In the genomic region with DNA sequence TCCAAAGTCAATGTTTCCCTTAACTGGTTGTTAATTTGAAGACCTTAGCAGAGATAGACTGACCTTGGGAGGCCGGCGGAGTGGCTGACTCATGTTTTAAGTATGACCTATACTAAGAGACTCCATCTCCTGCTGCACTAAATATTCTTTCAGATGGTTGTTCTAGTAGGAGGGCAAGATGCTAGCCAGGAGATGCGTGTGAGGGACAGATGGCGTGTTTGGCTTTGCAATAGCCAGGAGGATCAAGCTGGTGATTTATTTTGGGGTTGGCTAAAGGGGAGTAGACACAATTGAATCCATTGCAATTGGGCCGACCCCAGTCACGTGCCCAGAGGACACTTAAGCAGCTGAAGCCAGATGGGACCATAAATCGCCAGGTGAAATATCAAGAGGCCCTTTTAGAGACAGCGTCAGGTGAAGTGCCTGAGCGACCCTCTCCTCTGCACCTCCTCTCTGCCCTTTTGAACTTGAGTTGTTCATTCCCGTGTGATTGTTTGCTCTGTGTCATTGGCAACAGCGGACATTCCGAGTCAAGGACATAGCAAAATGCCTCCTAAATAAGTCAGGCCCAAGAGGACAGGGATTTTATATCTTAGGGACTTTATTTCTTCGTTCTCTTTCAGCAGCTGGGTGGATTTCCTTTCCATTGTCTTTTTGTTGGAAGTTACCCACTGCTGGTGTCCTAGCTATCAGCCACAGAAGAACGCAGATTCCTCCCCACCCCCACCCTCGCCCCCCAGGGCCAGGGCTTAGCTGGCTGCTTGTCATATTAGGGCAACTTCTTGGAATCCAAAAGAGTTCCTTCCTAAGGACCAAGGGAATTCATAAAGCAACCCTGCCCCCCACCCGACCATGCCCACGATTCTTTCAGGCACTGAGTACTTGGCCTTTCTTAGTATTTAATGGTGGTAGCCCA, we compare ENCODE assay signal across 9 mouse cellular contexts.
DNase-seq lines count a peak whose midpoint lies in the region; ATAC-seq and TF ChIP-seq lines count a peak whose summit lies in the region.
"Had no signal": no experiment of that assay in that cellular context is flagged by ENCODE, and none has a peak within 500 bp of the region (broad histone marks: within the 10 kb centered on the region; RNA-seq: fewer than 3 reads in every experiment).

No protein-coding gene starts in this region.

- H3K9ac ChIP-seq in liver, embryonic 14.5 days (replicated peaks) = no peak overlapping the region
- no peak overlapping the region for H3K9ac ChIP-seq in neural tube, embryonic 13.5 days
- H3K9ac ChIP-seq: limb, embryonic 12.5 days had no signal

- peak overlapping the region; percentile 22; the same call in 1 of the 2 replicates for H3K4me2 ChIP-seq in liver, embryonic 14.5 days (ENCODE audit: low read depth)
- H3K4me2 ChIP-seq in neural tube, embryonic 13.5 days = no peak overlapping the region
- H3K4me2 ChIP-seq: limb, embryonic 12.5 days had no signal

- 52% methylated on average over 17 of the region's 17 CpGs for WGBS in liver, embryonic 14.5 days (ENCODE audit: insufficient replicate concordance)
- 21% methylated on average over 17 of the region's 17 CpGs for WGBS in cerebellum, adult 2 months
- WGBS in neural tube, embryonic 13.5 days = 39% methylated on average over 17 of the region's 17 CpGs
- 76% methylated on average over 17 of the region's 17 CpGs for WGBS in embryonic facial prominence, embryonic 10.5 days

- H3K4me3 ChIP-seq in liver, embryonic 14.5 days (ENCODE audit: insufficient read depth in 1 of 2, low read depth in 2 of 2, low read length in 2 of 2) = no peak overlapping the region
- no peak overlapping the region for H3K4me3 ChIP-seq in cerebellum, adult 2 months (replicated peaks; ENCODE audit: insufficient read depth, low read depth, low read length)
- no peak overlapping the region for H3K4me3 ChIP-seq in neural tube, embryonic 13.5 days
- H3K4me3 ChIP-seq in embryonic facial prominence, embryonic 10.5 days = no peak overlapping the region
- H3K4me3 ChIP-seq: limb, embryonic 12.5 days had no signal

- no peak for TF ChIP-seq CTCF in liver, embryonic 14.5 days (IDR thresholded peaks at IDR 0.05; ENCODE audit: low read depth)
- TF ChIP-seq CTCF in cerebellum, adult 2 months (IDR thresholded peaks at IDR 0.05; ENCODE audit: borderline replicate concordance, insufficient read depth, low read depth, low read length) = no peak

- H3K36me3 ChIP-seq in liver, embryonic 14.5 days (replicated peaks; ENCODE audit: control insufficient read depth, insufficient read depth, low read depth) = no peaks in the 10 kb centered on the region
- H3K36me3 ChIP-seq in neural tube, embryonic 13.5 days = peaks cover 17% of the 10 kb centered on the region
- peaks cover 40% of the 10 kb centered on the region for H3K36me3 ChIP-seq in embryonic facial prominence, embryonic 10.5 days (replicated peaks)

- peak; percentile 91 for DNase-seq in heart, adult 11 months
- DNase-seq in heart, adult 18-20 months = no peak
- DNase-seq in liver, embryonic 14.5 days (ENCODE audit: low read depth in 3 of 3, low spot score in 3 of 3) = no peak
- no peak for DNase-seq in liver
- peak; percentile 85 to 93 for DNase-seq in cerebellum, adult 2 months
- no peak for DNase-seq in embryonic facial prominence, embryonic 10.5 days (ENCODE audit: low spot score)

- no peak for TF ChIP-seq POLR2A in cerebellum, adult 2 months (IDR thresholded peaks at IDR 0.05; ENCODE audit: borderline replicate concordance, insufficient read depth, low read length)

- H3K27me3 ChIP-seq in liver, embryonic 14.5 days (ENCODE audit: control insufficient read depth, insufficient read depth, low read length) = no peaks in the 10 kb centered on the region
- H3K27me3 ChIP-seq in cerebellum, adult 2 months (ENCODE audit: control insufficient read depth, insufficient read depth, low read length) = no peaks in the 10 kb centered on the region
- peaks cover 14% of the 10 kb centered on the region; the same call in 1 of the 2 replicates for H3K27me3 ChIP-seq in neural tube, embryonic 13.5 days
- no peaks in the 10 kb centered on the region; the same call in 1 of the 2 replicates for H3K27me3 ChIP-seq in embryonic facial prominence, embryonic 10.5 days (replicated peaks; ENCODE audit: low read depth, poor library complexity, severe bottlenecking)

- H3K27ac ChIP-seq in liver, embryonic 14.5 days = no peak overlapping the region
- peak overlapping the region; percentile 52; the same call in 1 of the 2 replicates for H3K27ac ChIP-seq in cerebellum, adult 2 months (ENCODE audit: insufficient read depth, low read length)
- H3K27ac ChIP-seq in neural tube, embryonic 13.5 days (replicated peaks) = peak overlapping the region; percentile 33; the same call in 1 of the 2 replicates
- no peak overlapping the region for H3K27ac ChIP-seq in embryonic facial prominence, embryonic 10.5 days (replicated peaks)
- H3K27ac ChIP-seq: limb, embryonic 12.5 days had no signal

- H3K9me3 ChIP-seq in liver, embryonic 14.5 days (ENCODE audit: control insufficient read depth, low read length) = no peaks in the 10 kb centered on the region
- no peaks in the 10 kb centered on the region for H3K9me3 ChIP-seq in neural tube, embryonic 13.5 days
- H3K9me3 ChIP-seq in embryonic facial prominence, embryonic 10.5 days = no peaks in the 10 kb centered on the region
- H3K9me3 ChIP-seq: limb, embryonic 12.5 days had no signal

- no peak for TF ChIP-seq EP300 in liver, embryonic 14.5 days (IDR thresholded peaks at IDR 0.05; ENCODE audit: low read depth)

- no peak for ATAC-seq in liver, embryonic 14.5 days (ENCODE audit: insufficient read depth)
- no peak for ATAC-seq in neural tube, embryonic 13.5 days (ENCODE audit: low read depth)
- ATAC-seq in megakaryocyte-erythroid progenitor cell, adult 5-6 weeks (replicated peaks; ENCODE audit: low FRiP score, low TSS enrichment, poor library complexity, severe bottlenecking) = no peak

- H3K4me1 ChIP-seq in liver, embryonic 14.5 days (replicated peaks; ENCODE audit: control insufficient read depth in 2 of 2, insufficient read depth in 2 of 2, low read length in 1 of 2) = peaks cover 7 to 28% of the 10 kb centered on the region in 2 experiments; a peak in 3 of 4 replicates
- H3K4me1 ChIP-seq in cerebellum, adult 2 months (ENCODE audit: control insufficient read depth, insufficient read depth, low read length) = peaks cover 24% of the 10 kb centered on the region; the same call in 1 of the 2 replicates
- H3K4me1 ChIP-seq in neural tube, embryonic 13.5 days (replicated peaks) = peaks cover 66% of the 10 kb centered on the region
- H3K4me1 ChIP-seq in embryonic facial prominence, embryonic 10.5 days = peaks cover 65% of the 10 kb centered on the region

Comparison
In these comparisons a context has a peak if more than half of its experiments do, and no peak if none do; other contexts are left out.
1. DNase-seq: peak in heart, adult 11 months (single experiment) and cerebellum, adult 2 months (2 of 2); none in heart, adult 18-20 months (0 of 2), liver, embryonic 14.5 days (0 of 3), liver (single experiment) and embryonic facial prominence, embryonic 10.5 days (single experiment).
2. H3K27ac ChIP-seq: peak in cerebellum, adult 2 months (single experiment) and neural tube, embryonic 13.5 days (single experiment); none in liver, embryonic 14.5 days (single experiment) and embryonic facial prominence, embryonic 10.5 days (single experiment).